Mouse (Mus musculus) heart, embryonic 14.5 days (tissue): ENCODE measurements around the gene Zim1. TPM values are rescaled to one million over a fixed set of nuclear protein-coding genes. Genes with fewer than 3 reads are reported as not detected.

ENCODE experiments used
- ATAC-seq: fragments of 200-750 bp; cut with Nextera tagmentation; 2 replicates; pipeline ENCODE4 v1.8.0; 2017; ENCODE audit warnings: low read depth, moderate TSS enrichment; ENCODE audit not compliant: insufficient number of reproducible peaks, insufficient read depth, low FRiP score
- H3K27ac ChIP-seq, 2 experiments: fragments of 200-500 bp in 1 of 2; fragments of 300-500 bp in 1 of 2; sonication (generic) in 1 of 2; replicated peaks in 1 of 2; 2 replicates each; pipeline ENCODE4 v1.5.1; 2012 to 2014; ENCODE audit warnings: low read depth in 2 of 2, low read length in 2 of 2, control low read depth in 1 of 2, mild to moderate bottlenecking in 1 of 2, mixed read lengths in 1 of 2; ENCODE audit not compliant: control insufficient read depth in 1 of 2, insufficient read depth in 1 of 2
- H3K27me3 ChIP-seq: fragments of 300-500 bp; sonication (generic); 2 replicates; pipeline ENCODE4 v1.6.1; 2014; ENCODE audit warnings: mild to moderate bottlenecking, low read length, control low read depth; ENCODE audit not compliant: control insufficient read depth, insufficient read depth
- H3K36me3 ChIP-seq: fragments of 300-500 bp; sonication (generic); 2 replicates; pipeline ENCODE4 v1.6.1; 2014; ENCODE audit warnings: mild to moderate bottlenecking, control low read depth, low read length, mixed read lengths; ENCODE audit not compliant: control insufficient read depth, insufficient read depth
- H3K4me1 ChIP-seq, 2 experiments: fragments of 200-500 bp in 1 of 2; fragments of 300-500 bp in 1 of 2; sonication (generic) in 1 of 2; 2 replicates each; pipeline ENCODE4 v1.6.1; 2012 to 2014; ENCODE audit warnings: low read length in 2 of 2, control low read depth in 1 of 2, mixed read lengths in 1 of 2; ENCODE audit not compliant: control insufficient read depth in 2 of 2, insufficient read depth in 2 of 2
- H3K4me2 ChIP-seq: fragments of 300-500 bp; sonication (generic); 2 replicates; pipeline ENCODE4 v1.6.1; 2014; ENCODE audit warnings: mild to moderate bottlenecking, low read length
- H3K4me3 ChIP-seq, 2 experiments: fragments of 200-500 bp in 1 of 2; fragments of 300-500 bp in 1 of 2; sonication (generic) in 1 of 2; 2 replicates each; pipeline ENCODE4 v1.5.1; 2012 to 2014; ENCODE audit warnings: low read length in 2 of 2, mild to moderate bottlenecking in 2 of 2, control low read depth in 1 of 2, low read depth in 1 of 2, moderate library complexity in 1 of 2; ENCODE audit not compliant: control insufficient read depth in 1 of 2, insufficient read depth in 1 of 2
- H3K9ac ChIP-seq: fragments of 300-500 bp; sonication (generic); 2 replicates; pipeline ENCODE4 v1.6.1; 2014; ENCODE audit warnings: mild to moderate bottlenecking, low read length
- H3K9me3 ChIP-seq: fragments of 300-500 bp; sonication (generic); 2 replicates; pipeline ENCODE4 v1.6.1; 2016; ENCODE audit warnings: low read length, control low read depth; ENCODE audit not compliant: control insufficient read depth
- WGBS: fragments of 180-500 bp; shearing (Covaris S2); extraction: QIAGEN DNeasy Blood & Tissue Kit; methylation state at CpG from one replicate; pipeline ENCODE4 v1.1.7; 2014; 5-methylcytosine and 5-hydroxymethylcytosine counted together
- polyA plus RNA-seq: library from polyadenylated mRNA; unstranded; fragments of >200 nt; fragmentation: Nextera tagmentation; extraction: Ambion mirVana; gene quantifications from 2 replicates; pipeline ENCODE4 v1.2.1, GENCODE M21; 2014

Zim1 gene
- polyA plus RNA-seq, 1 experiment from 2014 or later = 19.0 TPM

GRCm38 (mm10) chr7:6650526-6650925 lies 45.7 kb downstream of the Zim1 start:
- Histone ChIP-seq H3K4me3 (no peak overlapping the region), H3K9me3 (no peaks in the 10 kb centered on the region), H3K27ac (no peak overlapping the region), H3K27me3 (no peaks in the 10 kb centered on the region), H3K9ac (no peak overlapping the region), H3K4me1 (no peaks in the 10 kb centered on the region), H3K36me3 (no peaks in the 10 kb centered on the region), H3K4me2 (no peak overlapping the region)
- no peak for ATAC-seq
- 87% methylated on average over 9 of the region's 9 CpGs for WGBS

- no peak for ATAC-seq
- Histone ChIP-seq H3K27me3 (no peaks in the 10 kb centered on the region), H3K4me2 (no peak overlapping the region), H3K27ac (no peak overlapping the region), H3K4me3 (no peak overlapping the region), H3K4me1 (no peaks in the 10 kb centered on the region), H3K9me3 (no peaks in the 10 kb centered on the region), H3K9ac (no peak overlapping the region), H3K36me3 (no peaks in the 10 kb centered on the region)
- 86% methylated on average over 3 of the region's 3 CpGs for WGBS
These were observed 50.4 kb downstream of the Zim1 start for GRCm38 (mm10) chr7:6645821-6646220.

GRCm38 (mm10) chr7:6638076-6638475 lies 58.2 kb downstream of the Zim1 start:
- Histone ChIP-seq H3K9ac (no peak overlapping the region), H3K4me2 (no peak overlapping the region), H3K27ac (no peak overlapping the region), H3K36me3 (no peaks in the 10 kb centered on the region), H3K9me3 (peaks cover 5% of the 10 kb centered on the region; the same call in 1 of the 2 replicates), H3K27me3 (no peaks in the 10 kb centered on the region), H3K4me3 (no peak overlapping the region), H3K4me1 (no peaks in the 10 kb centered on the region)
- WGBS = 88% methylated on average over 4 of the region's 4 CpGs
- no peak for ATAC-seq

DNA sequence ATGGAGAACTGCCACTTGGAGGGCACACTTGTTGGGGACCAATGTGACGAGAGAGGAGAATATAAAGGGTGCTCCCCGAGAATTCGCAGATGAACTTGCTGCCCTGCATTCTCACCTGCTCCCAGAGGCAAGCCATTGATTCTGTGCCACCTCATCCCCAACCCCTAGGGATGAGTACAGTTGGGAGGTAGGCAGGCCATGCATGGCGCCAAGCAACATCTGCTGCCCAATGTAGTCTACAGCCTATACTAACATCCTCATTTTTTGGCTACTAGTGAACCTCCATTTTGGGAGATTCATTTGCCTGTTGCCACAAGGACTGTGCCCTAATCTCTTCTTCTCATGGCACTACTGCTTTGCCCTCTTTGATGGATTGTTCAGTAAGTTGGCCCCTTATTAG lies 59.5 kb downstream of the Zim1 start:
- Histone ChIP-seq H3K4me1 (no peaks in the 10 kb centered on the region), H3K4me2 (no peak overlapping the region)
- WGBS = 88% methylated on average over 4 of the region's 4 CpGs

DNA sequence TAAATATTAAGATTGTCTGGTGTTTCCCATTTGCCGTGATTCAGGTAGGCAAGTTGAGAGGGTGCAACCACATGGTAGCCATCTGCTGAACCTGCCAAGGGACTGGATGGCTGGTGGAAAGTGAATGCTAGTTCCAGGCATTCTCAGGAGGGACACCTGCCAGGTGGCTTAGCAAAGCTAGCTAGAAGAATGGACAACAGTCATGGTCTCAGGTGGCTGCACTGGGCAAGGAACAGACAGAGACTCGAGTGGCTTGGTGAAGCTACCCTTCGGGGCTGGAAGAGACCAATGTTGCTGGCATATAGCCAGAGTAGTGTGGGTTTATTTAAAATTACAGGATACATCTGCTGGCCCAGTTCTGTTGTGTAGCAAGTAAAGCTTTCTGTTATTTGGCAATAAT lies 60.4 kb downstream of the Zim1 start:
- no peak for ATAC-seq
- Histone ChIP-seq H3K9me3 (peaks cover 5% of the 10 kb centered on the region; the same call in 1 of the 2 replicates), H3K9ac (no peak overlapping the region), H3K27me3 (no peaks in the 10 kb centered on the region), H3K36me3 (no peaks in the 10 kb centered on the region), H3K4me2 (no peak overlapping the region), H3K4me1 (no peaks in the 10 kb centered on the region), H3K27ac (no peak overlapping the region), H3K4me3 (no peak overlapping the region)
- 66% methylated on average over 3 of the region's 3 CpGs for WGBS

More for the DNA sequence above, 59.5 kb downstream of the Zim1 start:
- no peak overlapping the region for H3K9ac ChIP-seq
- H3K4me3 ChIP-seq = no peak overlapping the region
- H3K27ac ChIP-seq = no peak overlapping the region
- H3K27me3 ChIP-seq = no peaks in the 10 kb centered on the region
- peaks cover 5% of the 10 kb centered on the region; the same call in 1 of the 2 replicates for H3K9me3 ChIP-seq
- no peaks in the 10 kb centered on the region for H3K36me3 ChIP-seq
- ATAC-seq = no peak

Other genes with a start within 250 kb of the Zim1 start
- not detected in 2 replicates for gene Olfr1336, start 240.3 kb downstream of the Zim1 start, polyA plus RNA-seq
- gene Olfr1346, start 229.3 kb downstream of the Zim1 start, polyA plus RNA-seq = not detected in 2 replicates
- not detected in 2 replicates for gene Olfr5, start 209.5 kb downstream of the Zim1 start, polyA plus RNA-seq
- not detected in 2 replicates for gene Olfr1347, start 196.7 kb downstream of the Zim1 start, polyA plus RNA-seq
- not detected in 2 replicates for gene Olfr1348, start 187.7 kb downstream of the Zim1 start, polyA plus RNA-seq
- not detected in 2 replicates for gene Olfr1349, start 173.5 kb downstream of the Zim1 start, polyA plus RNA-seq
- gene Olfr1350, start 131.6 kb downstream of the Zim1 start, polyA plus RNA-seq = not detected in 2 replicates
- 119 and 120 TPM in 2 replicates for gene Peg3, start 34.0 kb upstream of the Zim1 start, polyA plus RNA-seq
- gene Usp29, start 34.1 kb upstream of the Zim1 start, polyA plus RNA-seq = 7.7 and 8.7 TPM in 2 replicates